Mouse (Mus musculus) layer of hippocampus, postnatal 14 days (tissue): ENCODE data around the gene Olfr1390. TPM values are rescaled to one million over a fixed set of nuclear protein-coding genes. Genes with fewer than 3 reads are reported as not detected.
"Not testable (repeated sequence)": the region's sequence is repeated elsewhere in the genome, so short reads cannot be mapped to it uniquely, and the experiment has no call there.

Experiments
- DNase-seq, 2 experiments: peaks; one replicate each; pipeline ENCODE4 v3.0.0; 2021 to 2022; ENCODE audit warnings: low spot score in 2 of 2, mixed read lengths in 1 of 2
- long read RNA-seq, 2 experiments: library from polyadenylated mRNA; stranded (forward); transcript quantifications; one replicate each; pipeline ENCODE4 v2.0.0; 2021
- total RNA-seq, 2 experiments: library from RNA; stranded (reverse); gene quantifications; 2 replicates each; pipeline ENCODE4 v1.2.3; 2021

Gene Olfr1390
- not detected for total RNA-seq
- long read RNA-seq, experiment 1: 0 reads
- long read RNA-seq, experiment 2: 0 reads

DNA sequence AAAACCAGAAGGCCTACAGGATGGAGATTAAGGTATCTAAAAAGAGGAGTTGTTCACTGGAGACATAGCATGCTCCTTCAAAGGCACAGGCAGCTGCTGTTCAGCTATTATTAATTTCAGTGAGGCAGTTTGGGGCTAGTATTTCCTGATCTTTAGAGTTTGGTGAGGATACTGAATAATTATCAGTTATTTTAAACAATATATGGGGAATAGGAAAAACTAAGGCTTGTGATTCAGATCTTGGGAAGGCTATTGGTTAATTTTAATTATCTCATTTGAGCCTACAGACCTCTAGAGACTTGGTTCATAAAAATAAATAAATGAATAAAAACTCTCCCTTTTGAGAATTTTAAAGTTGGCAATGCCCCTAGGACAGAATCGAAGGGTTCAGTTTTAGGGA is at the start of gene Olfr1390:
TSS of gene Olfr1390 (plus strand) at position 301 of the 400 bp plus-strand sequence.
- DNase-seq: no peak

DNA sequence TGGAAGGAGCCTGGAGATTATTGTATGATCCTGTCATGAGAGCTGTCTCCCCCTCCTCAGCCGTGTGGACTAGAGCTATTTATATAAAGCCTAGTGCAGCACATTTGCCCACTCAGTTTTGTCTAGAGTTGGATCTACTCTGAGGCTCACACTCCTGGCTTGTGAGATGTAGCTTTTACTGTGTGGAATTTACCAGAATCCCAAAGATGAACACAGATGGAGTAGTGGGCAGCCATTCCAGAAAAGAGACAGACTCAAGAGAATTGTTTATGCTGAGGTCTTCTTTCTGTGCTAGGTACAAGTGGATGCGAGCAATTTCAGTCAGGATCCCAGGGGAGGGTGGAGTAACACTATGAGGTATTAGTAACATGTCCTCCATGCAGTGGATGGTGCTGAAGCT is 47.7 kb upstream of the Olfr1390 start:
- DNase-seq: no peak

DNA sequence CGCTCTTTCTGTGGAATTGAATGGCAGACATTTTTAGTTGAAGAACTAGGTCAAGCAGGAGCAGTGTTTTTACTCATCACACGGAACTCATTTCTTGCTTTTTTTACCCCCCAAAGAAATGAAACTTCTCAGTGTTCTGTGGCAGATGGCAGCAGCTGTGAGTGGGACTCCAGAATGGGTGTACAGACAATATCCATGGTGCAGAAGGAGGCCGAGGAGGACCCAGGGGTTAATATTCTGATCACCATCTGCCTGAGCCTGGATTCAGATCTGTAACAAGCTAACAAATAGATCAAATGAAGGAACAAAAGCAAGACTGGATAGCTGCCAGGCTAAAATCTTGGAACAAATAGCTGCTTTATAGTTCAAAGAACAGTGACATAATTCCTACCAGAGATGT is 42.2 kb upstream of the Olfr1390 start:
- DNase-seq: peak in 1 of 2 experiments; percentile 20

DNA sequence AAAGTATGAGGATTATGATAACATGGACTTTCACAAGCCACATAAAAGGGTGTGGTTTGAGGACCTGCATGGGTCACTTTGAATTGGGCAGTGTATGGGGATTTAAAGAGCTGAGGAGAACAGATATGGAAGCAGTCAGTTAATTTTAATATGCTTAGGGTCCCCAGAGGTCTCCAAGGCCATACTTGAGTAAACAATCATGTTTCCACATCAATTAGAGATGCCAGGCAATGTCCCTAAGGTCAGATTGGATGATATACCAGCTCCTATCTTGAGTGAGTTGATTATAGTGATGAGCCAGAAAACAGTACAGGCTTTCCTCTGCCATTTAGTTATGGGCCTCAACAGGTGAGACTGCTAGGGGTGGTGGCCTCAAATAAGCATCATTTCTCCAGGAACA is 30.5 kb upstream of the Olfr1390 start, which contains the start of gene Olfr10:
TSS of gene Olfr10 (plus strand) at position 301 of the 400 bp plus-strand sequence.
- no peak for DNase-seq

DNA sequence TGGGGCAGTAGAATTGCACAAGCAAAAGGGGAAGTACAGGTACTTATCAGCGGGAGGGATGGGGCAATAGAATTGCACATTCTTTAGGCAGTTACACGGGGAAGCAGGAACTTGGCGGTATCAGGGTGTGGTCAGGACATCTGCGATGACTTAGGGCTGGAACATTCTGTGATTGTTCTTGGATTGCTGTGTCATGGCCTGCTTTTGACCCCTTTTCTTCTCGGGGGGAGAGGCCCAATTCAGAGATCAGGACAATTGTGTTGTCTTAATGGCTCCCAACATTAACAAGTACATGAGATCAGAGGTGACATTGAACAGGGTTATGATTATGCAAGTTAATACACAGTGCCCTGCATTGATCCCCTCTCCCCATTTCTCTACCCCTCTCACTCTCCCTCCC is 26.4 kb upstream of the Olfr1390 start:
- not testable (repeated sequence) for DNase-seq

DNA sequence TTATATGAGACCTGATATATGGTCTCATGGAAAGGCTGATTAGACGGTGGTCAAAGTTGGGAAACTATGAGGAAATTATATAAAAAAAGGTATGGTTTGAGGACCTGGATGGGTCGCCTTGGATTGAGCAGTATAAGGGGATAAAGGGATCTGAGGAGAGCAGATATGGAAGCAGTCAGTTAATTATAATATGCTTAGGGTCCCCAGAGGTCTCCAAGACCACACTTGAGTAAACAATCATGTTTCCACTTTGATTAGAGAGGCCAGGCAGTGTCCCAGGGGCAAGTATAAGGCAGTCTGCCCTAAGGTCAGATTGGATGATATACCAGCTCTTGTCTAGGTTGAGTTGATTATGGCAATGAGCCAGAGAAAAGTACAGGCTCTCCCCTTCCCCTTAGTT is 12.5 kb upstream of the Olfr1390 start, which contains the start of gene Olfr1391:
TSS of gene Olfr1391 (plus strand) at position 301 of the 400 bp plus-strand sequence.
- no peak for DNase-seq

DNA sequence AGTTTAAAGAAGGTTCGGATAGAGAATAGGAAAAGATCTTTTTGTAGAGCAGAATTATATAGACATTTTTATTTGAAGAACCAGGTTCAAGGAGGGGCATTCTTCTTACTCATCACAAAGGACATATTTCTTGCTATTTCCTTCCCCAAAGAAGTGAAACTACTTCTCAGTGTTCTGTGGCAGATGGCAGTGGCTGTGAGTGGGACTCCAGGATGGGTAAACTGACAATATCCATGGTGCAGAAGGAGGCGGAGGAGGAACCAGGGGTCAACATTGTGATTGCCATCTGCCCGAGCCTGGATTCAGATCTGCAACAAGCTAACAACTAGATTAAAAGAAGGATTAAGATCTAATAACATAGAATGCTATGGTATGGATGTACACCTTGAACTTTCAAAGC is 8.3 kb upstream of the Olfr1390 start:
- peak in 1 of 2 experiments; percentile 8 for DNase-seq

DNA sequence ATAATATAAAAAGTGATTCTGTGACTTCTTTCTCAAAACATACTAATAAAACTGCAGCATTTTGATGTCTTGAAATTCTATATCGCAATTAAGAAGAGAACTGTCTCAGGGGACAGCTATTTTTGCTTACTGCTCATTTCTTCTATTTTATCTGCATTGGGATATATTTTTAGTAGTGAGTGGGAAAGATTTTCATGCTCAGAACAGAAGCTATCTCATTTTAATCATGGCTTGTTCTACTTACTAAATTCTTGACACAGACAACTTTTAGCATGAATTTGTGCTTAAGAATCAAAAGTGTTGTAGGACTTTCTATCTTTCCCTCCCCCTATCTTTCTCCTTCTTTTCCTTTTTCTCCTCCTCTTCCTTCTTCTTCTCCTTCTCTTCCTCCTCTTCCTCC is 5.3 kb upstream of the Olfr1390 start:
- DNase-seq: no peak

DNA sequence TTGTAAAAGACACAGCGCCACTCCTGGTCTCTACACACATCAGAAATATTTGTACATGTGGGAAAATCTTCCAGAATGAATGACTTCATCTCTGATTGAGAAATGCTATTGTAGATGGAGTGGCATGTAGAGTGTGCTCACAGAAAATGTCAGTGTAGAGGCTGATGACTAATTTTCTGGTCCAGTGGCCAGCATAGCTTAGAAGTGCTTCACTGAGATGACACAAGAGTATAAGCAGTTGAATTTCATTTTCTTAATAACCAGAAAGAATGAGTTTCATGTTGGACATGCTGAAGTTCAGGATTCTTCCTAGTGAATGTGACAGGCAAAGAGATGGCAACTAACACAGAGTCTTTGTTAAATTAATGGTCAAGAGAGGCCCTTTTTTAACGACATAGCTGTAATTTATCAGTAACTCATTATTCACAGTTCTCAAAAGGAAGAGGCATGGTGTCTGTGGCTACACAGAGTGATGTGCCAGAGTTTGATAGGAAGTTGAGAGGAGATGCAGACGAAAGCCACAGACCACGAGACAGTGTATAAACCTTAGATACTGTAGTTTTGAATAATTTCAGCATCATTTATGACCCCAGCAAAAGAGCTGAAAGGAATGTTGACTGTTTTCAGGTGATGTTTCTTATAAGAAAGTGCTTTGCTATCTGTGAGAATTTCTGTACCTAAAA is 2.3 kb downstream of the Olfr1390 start:
- DNase-seq: no peak

DNA sequence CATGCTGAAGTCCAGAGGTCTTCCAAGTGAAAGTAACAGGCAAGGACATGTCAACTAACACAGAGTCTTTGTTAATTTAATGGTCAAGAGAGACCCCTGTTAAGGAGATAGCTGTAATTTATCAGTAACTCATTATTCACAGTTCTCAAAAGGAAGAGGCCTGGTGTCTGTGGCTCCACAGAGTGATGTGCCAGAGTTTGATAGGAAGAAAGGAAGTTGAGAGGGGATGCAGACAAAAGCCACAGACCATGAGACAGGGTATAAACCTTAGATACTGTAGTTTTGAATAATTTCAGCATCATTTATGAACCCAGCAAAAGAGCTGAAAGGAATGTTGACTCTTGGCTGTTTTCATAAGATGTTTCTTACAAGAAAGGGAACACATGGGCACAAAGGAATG is 48.1 kb downstream of the Olfr1390 start:
- no peak for DNase-seq

DNA sequence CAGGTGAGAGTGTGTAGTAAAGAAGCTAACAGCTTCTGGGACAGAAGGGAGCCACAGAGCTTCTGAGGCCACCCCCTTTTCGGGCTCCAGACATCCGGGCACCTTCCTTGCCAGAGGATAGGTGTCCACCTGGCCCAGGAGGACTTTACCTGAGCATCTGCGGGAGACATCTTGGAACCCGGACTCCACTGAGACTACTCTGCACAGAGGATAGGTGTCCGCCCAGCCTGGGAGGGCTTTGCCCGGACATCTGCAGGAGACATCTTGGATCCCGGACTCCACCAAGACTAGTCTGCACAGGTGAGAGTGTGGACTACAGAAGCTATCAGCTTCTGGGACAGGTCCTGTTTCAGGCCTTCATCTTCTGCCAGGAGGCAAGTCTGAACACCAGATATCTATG is 51.1 kb downstream of the Olfr1390 start:
- DNase-seq: not testable (repeated sequence)

Other genes starting within 250 kb of the Olfr1390 start
- gene Olfr1396, start 220.3 kb upstream of the Olfr1390 start, total RNA-seq: not detected
- not detected for gene Olfr1395, start 192.9 kb upstream of the Olfr1390 start, total RNA-seq
- gene Olfr1394, start 180.8 kb upstream of the Olfr1390 start, total RNA-seq: not detected
- under 1 TPM in 1 of 2 experiments, not detected in 1; 0.07 TPM for gene Btnl9, start 148.0 kb upstream of the Olfr1390 start, total RNA-seq
- 10 to 100 TPM; 28.2 to 35.5 TPM for gene Zfp62, start 131.9 kb upstream of the Olfr1390 start, total RNA-seq
- gene Mgat1, start 91.0 kb upstream of the Olfr1390 start, total RNA-seq: 10 to 100 TPM; 48.7 to 50.9 TPM
- under 1 TPM; 0.14 to 0.26 TPM for gene Olfr1393, start 56.9 kb upstream of the Olfr1390 start, total RNA-seq
- gene Olfr1392, start 49.9 kb upstream of the Olfr1390 start, total RNA-seq: not detected
- not detected for gene Olfr10, start 30.4 kb upstream of the Olfr1390 start, total RNA-seq
- not detected for gene Olfr1391, start 12.4 kb upstream of the Olfr1390 start, total RNA-seq
- not detected for gene Olfr1389, start 87.9 kb downstream of the Olfr1390 start, total RNA-seq
- under 1 TPM; 0.28 to 0.33 TPM for gene Olfr1388, start 101.4 kb downstream of the Olfr1390 start, total RNA-seq
- gene Olfr1387, start 120.2 kb downstream of the Olfr1390 start, total RNA-seq: not detected
- not detected for gene Olfr1386, start 129.9 kb downstream of the Olfr1390 start, total RNA-seq
- under 1 TPM; 0.12 to 0.14 TPM for gene Olfr1385, start 153.9 kb downstream of the Olfr1390 start, total RNA-seq
- gene Olfr1384, start 171.5 kb downstream of the Olfr1390 start, total RNA-seq: not detected
- under 1 TPM in 1 of 2 experiments, not detected in 1; 0.50 TPM for gene Olfr1383, start 184.5 kb downstream of the Olfr1390 start, total RNA-seq
- not detected for gene Olfr1382, start 193.1 kb downstream of the Olfr1390 start, total RNA-seq
- gene Olfr1381, start 208.3 kb downstream of the Olfr1390 start, total RNA-seq: not detected
- gene Olfr1380, start 221.7 kb downstream of the Olfr1390 start, total RNA-seq: not detected